Mouse (Mus musculus) hindlimb bud, embryonic 11.5 days (tissue): ENCODE measurements at regions not wholly inside any gene's neighbourhood (a gene's known extent, or its start where the extent isn't known, plus 50 kb on each side); places are given as distances from the start of the nearest gene placed in this dataset.

ENCODE experiments used
- DNase-seq: peaks from one replicate; pipeline ENCODE4 v3.0.0-alpha.2; 2012; ENCODE audit warnings: low read depth, low spot score; ENCODE audit errors: extremely low spot score

DNA sequence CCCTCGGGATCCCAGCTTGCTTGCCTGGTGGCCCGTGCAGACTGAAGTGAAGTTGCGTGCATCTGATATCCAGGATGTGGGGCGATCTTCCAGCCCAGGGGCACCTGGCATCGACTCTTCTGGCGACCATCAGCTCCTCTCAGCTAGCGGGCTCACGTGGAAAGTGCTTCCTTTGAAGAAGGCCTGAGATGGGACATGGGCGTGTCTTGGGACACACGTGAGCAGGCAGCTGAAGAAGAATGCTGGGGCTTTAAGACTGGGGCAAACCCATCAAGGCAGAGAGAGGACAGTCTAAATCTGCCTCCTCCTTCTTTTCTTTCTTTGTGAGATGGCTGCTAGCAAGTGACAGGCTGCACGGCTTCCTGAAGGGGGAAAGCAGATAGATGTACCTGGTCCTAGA lies 142.3 kb upstream of the Mrps10 start:
- no peak for DNase-seq

DNA sequence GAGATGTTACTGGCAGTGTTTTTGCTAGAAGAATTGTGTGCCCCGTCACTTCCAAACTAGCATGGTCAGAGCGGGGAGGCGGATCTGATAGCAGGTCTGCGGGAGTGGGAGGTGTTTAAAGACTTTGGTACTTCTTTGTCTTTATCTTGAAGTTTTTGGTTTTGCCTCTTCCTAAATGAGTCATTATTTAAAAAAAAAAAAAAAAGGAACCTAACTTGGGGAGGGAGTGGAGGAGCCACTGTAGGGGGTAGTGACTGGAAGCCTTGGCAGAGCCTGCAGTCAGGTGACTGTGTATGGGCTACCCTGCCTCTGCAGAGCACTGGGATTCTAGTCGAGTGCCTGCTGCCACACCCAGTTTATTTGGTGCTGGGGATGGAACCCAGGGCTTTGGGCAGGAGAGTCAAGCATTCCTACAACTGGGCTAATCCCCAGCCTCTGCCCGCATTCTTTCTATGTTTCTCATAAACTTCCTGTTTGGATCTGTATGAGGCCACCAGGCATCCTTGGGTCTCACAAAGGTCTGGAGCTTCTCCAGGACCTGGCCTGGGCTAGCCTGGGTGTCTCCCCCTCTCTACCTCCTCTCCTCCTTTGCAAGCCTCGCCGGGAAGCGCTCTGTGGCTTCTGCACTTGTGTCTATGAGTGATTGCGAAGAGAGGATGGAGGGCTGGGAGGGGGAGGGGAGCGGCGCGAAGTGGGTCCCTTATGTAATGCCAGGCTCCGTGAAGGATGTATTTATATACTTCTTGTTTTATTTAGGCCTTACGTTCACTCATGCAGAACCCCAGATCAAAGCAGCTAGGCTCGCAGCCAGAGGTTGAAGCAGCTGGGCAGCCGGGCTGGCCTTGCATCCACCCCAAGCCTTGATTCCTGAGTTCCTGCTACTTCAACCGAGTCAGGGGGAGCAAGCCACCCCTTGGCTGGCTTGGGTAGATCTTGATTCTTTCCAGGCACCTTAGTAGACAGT lies 143.1 kb upstream of the Mrps10 start:
- DNase-seq, result no peak

DNA sequence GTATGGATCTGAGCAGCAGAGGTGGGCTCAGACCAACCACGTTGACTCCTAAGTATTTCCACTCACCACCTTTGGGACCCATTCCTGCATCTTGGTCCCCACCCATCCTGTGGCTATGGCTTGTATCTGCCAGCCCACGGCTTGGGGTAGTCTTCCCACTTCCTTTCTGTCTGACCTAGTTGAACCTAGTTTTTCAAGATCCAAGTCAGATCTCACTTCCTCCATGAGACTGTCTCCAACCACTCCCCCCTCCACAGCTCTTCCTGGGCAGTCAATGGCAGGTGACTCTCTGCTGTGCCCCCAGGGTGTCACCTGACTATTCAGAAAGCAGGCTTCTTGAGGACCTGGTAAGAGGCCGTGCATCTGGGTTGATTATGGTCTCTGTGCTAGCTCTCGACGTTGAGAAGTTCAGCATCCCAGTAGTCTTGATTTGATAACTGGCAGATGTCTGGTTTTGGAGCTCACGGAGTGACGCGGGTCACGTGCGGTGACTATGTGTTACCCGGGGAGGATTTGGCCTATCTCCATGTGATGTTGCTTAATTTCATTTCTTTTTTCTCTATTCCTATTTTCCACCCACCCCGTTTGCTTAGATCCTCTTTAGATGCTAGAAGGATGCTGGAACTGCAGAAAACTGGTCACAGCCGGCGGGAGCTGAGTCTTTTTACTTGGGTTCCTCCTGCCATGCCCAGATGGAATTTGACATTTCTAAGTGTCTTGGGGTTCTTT lies 147.5 kb upstream of the Mrps10 start:
- no peak for DNase-seq

DNA sequence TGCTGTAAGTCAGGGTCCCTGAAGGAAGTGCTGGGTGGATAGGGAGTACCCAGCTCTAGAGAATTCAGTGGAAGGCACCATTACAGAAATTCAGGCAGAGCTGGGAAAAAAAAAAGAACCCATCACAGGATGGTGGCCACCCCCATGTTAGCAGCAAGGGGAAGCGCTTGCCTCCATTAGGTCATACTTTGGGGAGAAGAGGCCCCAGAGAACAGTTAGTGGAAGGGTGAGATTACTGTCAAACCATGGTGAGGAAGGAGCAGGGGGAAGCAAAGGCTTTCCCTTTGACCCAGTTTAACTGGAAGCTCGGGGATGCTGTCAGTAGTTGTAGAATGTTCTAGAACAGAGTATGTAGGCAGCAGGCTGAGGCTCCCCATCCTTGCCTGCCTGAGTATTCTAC lies 148.8 kb upstream of the Mrps10 start:
- DNase-seq, result no peak

DNA sequence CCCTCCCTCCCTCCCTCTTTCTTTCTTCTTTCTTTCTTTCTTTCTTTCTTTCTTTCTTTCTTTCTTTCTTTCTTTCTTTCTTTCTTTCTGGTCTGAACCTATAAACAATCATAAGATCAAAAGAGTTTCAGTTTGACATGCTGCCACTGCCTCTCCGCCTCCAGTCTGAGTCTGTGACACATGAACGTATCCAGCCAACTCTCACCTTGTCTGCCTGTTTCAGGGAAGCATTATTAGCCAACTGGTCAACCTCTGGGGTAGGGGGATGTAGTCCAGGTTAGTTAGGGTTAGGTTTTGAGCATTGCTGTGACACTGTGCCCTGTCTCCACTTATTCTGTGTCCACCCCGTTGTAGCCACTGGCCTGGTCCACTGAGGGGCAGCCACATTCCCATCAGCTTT lies 152.2 kb upstream of the Mrps10 start:
- DNase-seq, result no peak

DNA sequence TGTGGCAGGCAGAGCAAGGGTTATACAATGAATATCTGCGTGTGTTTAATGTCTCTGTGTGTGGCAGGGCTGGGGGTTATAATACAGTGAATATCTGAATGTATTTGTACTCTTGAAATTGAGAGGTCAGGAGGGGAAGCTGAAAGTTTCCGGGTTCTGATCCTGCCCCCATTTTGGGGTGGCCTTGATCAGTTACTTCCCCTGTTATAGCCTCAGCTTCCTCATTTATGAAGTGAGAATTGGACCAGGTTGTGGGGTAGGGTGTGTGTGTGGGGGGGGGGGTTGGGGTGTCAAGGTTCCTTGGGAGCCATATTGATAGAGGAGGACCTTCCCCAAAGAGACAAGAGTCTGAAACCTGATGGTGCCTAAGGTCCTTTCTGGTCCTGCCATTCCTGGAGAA lies 152.8 kb upstream of the Mrps10 start:
- DNase-seq, result no peak

DNA sequence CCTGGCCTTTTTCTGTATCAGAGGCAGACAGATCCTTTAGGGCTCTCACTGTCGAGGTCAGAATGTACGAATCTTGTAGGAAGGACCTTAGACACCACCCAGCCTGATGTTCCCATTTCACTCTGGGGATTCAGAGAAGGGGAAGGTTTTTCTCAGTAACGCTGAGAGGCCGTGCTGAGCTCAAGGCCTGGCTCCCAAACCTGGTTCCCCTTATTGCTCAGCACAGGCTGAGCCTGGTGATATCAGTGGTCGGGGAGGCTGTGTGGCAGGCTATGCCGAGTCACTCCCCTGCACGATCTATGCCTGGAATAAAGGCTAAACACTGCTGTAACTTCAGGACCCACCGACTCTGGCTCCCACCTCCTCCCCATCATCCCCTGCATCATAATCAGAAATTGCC lies 154.6 kb upstream of the Mrps10 start:
- DNase-seq, result no peak

DNA sequence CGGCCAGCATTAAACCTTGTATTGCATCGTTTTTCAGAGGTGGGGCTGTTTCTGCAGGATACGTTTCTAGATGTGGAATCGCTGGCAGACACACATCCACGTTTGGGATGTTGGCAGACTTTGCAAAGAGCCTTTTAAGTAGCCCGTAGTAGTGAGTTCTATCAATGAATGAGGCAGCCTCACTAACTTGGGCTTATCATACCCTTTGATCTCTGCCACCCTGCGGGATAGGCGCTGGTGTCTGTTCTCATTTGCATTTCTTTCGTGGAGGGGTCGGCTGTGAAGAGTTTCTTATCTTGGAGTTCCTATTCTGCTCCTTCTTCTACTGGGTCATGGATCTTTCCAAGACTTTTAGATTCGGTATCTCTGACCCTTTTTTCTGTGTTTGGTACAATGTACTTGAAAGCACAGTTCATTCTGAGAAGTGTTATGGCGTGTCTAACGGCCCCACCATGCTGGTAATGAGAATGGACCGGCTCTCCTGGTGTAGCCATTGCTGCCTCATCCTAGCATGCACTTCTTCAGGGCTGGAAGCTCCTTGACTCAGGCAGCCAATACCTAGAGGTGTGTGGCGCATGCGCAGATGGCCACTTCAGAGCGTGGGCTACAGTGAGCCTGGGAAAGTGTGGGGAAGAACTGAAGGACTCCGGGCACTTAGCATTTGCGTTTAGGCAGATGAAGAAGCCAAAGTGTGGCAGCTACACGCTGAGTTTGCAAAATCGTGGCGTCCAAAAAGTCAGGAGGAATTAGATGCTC lies 158.1 kb upstream of the Mrps10 start:
- no peak for DNase-seq

DNA sequence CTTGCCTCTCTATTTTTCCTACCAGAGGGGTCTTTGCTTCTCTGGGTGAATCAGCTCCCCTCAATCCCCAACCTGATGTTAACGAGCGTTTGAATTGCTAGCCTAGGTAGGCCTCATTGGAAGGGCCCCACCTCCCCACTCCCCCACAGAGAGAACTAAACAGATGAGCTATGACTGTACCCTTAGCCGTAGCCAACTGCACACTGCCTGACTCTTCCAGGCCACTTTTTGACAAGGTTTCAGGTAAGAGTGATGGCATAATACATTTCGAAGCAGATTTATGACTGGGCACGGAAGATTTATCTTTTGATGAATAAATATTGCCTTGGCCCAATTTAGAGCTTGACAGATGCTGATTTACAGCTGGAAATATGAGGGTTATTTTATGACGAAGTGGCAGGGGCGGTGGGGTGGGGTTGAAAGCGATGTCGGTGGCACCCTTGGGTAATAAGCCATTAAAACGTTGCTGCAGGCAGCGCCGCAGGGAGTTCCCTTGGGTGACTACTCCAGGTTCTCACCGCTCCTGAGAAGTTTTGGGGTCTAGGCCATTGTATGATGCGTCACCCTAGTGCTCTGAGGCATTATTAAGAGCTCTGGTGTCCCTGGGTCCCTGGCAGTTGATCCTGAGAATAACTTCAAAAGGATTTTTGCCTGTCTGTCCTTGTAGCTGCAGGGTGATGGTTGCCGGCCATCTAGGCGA lies 159.7 kb upstream of the Mrps10 start:
- DNase-seq, result no peak

DNA sequence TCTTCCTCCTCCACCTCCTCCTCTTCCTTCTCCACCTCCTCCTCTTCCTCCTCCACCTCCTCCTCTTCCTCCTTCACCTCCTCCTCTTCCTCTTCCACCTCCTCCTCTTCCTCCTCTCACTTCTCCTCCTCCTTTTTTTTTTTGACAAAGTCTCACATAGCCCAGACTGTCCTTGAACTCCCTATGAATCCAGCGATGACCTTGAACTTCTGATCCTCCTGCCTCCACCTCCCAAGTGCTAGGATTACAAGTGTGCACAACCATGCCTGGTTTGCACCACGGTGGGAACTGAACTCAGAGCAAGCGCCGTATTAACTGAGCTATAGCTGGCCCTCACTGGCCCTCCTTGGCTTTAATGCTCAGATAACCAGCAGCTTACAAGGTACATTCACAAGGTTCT lies 161.2 kb upstream of the Mrps10 start:
- no peak for DNase-seq

DNA sequence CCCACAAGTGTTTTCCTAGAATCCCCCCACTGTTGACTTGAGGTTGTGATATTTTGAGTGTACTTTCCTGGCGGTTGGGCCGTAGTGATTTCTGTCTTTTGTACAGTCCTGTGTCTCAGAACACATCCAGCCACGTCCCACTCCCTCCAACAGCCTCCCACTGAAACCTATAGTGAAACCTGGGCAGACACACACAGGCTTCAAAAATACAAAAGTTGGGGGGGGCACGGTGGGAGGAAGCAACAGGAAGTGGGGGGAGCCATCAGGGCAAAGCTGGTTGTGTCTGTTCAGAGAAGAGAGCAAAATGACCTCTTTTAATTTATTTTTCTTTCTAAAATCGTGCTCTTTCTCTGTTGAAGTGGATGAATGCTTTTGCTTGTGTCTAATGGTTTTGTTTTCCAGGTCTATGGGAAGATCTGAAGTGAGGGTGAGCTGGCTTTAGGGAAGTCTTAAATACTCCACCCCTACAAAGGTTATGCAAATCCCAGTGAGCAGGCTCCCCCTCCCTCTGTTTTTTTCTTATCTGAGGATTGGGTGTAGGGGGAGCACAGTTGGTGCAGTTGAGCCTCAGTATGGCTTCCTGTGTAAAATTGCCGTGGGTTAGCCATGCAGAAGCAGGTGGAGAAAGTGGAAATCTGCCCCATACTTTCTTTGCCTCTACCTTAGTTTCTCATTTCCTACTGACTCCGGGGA lies 164.1 kb upstream of the Mrps10 start:
- no peak for DNase-seq

DNA sequence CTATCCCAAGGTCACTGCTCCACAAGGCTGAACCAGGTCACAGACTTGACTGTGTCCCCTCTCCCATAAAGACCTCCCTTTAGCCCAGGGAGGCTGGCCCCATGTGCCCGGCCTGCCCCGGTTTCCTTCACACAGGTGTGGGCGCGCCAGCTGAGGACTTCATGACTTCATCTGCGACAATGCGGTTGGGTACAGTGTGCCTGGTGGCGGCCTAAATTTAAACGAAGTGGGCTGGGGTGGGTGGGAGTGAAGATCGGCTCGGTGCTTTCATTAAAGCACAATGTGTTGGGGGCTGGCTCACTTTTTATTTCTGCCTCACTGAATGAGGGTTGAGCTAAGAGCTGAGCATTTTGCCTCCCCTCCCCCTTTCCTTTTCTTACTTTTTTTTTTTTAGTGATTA lies 169.5 kb upstream of the Mrps10 start:
- DNase-seq, result no peak

DNA sequence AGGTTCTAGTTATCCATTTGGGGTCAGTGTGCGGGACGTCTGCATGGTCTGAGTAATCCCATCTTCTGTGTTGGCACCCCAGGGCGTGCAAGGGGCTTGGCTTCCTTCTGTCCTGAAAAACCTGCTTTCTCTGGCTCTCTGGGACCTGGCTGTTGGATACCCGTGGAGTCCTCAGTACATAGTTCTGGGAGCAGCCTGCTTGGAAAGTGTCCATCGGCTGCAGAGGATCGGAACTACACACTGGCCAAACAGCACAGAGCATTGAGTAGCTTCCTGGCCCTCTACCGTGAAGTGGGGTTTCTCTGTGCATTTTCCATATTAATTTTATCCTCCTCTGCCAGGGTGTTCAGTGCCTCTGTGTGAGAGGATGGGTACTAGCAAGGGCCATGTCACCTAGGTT lies 170.7 kb upstream of the Mrps10 start:
- DNase-seq, result no peak

DNA sequence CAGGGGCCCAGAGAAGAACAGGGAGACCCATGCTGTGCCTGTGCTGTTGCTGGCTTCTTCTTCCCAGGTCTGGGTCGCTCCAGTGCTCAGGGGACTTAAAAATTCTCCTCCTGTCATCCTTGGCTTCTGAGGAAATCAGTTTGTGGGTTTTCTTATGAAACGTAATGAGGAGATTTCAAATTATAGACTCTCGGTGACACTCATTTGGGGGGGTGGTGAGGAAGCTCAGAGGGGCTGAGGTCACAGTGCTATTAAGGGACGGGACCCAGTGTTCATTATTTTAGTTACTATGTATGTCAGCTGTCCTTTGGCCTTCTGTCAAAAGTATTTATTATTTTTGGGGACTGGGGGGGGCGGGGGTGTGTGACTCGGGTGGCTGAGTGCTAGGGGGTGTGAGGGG lies 171.7 kb upstream of the Mrps10 start:
- DNase-seq, result no peak

DNA sequence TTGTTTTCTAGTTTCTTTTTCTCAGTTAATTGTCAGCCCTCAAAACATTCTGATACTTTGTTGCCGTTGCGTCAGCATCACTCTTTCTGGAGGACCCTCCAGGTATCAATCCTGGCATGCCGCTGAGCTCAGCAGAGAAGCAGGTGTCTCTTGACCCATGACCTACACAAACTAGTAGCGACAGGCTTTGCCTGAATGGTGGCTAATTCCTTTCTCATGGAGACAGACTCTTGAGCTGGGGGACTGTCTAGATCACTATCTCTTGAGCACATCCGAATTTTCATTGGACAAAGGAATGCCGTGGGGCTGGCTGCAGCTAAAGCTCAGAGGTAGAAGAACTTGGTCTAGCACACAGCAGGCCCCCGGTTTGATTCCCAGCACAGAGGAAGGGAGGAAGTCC lies 172.7 kb upstream of the Mrps10 start:
- no peak for DNase-seq

DNA sequence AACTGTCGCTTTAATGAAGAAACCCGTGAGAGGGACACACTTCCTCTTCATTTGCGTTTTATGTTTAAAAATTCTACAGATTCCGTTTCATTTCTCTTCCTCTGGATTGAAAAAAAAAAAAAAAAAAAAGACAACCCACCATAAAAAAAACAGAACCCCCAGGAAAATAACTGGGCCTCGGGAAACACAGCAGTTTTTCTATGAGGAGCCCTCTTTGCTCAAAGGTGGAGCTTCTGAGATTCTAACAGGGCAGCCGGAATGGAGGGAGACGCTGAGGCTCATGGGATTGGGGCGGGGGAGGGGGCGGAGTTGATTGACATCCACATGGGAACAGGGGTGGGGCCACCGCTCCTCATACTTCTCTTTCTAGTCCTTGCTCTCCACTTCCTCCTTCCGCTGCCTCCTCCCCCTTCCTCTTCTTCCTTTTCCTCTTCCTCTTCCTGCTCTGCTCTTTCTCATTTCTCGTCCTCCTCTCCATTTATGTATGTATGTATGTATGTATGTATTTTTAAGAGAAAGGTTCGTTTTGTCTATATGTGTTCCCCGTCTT lies 174.1 kb upstream of the Mrps10 start:
- no peak for DNase-seq

DNA sequence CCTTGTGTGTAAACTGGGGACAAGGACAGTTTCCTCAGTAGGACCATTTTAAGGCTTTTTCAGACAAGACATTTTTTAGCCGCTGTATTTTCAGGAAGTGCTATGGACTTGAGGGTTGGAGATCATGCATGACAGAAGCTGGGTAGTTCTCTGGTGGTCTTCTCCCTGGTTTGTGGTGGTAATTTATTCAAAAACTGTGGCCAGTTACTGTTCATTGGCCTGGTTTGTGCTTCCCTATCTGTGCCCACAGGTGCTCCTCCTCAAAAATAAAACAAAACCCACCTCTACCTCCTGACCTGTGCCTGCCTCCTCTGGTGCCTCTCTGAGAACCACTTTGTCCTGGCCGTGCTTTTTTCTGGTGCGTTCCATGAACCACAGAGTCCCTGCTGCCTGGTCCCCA lies 177.3 kb upstream of the Mrps10 start:
- DNase-seq, result no peak

DNA sequence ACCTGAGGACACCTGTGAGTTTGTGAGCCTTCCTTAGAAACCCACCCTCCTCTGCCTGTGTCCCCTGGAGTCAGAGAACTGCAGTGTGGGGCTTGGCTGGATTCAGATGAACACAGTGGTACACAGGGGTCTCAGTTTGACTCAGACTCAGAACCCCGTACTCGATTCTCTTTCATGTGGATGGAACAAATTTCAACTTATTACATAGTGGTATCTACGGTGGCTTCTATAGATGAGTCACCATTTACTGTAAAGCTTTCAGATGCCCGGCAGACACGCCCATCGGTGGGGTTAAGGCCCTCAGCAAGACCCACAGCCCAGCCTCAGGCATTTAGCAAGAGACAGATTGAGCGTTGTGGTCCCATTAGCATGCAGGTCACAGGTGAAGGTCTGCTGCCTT lies 178.9 kb upstream of the Mrps10 start:
- DNase-seq, result no peak

DNA sequence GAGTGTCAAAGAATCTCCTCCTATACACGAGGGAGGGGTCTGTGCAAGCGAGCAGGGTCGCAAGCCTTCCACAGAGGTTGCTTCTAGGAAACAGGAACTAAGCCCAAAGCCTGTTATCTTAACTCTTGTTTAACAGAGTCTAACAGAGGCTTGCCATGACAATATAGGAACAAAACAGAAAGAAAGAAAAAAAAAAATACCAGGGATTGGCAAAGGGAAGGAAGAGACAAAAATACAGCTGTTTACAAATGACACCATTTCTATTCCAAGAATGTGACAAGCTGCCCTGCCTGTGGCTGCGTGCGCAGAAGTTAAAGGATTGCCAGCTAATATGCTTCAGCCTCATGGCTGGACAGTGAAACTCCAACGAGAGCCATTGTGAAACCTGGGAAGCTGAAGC lies 173.8 kb upstream of the Ubr2 start:
- DNase-seq, result no peak

DNA sequence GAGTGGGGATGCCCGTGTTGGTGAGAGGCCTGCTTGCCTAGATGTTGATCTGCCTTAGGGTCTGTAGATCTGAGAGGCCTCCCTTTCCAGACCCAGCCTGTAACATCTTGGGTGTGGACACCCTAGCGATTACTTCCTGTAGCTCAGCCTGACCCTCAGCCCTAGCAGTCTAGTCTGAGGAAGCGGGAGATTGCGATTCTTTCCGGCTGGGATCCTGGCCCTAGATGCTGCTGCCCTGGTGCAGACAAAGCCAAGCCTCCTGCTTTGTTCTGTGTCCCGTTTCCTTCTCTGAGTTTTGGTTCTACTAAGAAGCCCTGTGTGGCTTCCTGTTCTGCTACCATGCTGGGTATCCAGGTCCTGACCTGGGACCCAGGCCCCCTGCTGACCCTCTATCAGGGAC lies 171.8 kb upstream of the Ubr2 start:
- no peak for DNase-seq
